Mouse (Mus musculus): ENCODE results near the gene Trim80.
"Not testable (repeated sequence)": the region's sequence is repeated elsewhere in the genome, so short reads cannot be mapped to it uniquely, and the experiment has no call there.

Gene Trim80

GRCm38 (mm10) chr11:115427482-115428331, 12.6 kb upstream of the Trim80 start:
- peak; percentile 77 for DNase-seq (ENCODE audit: low spot score)

- no peak for DNase-seq (ENCODE audit: low spot score)
Measured at GRCm38 (mm10) chr11:115429307-115429706, 11.0 kb upstream of the Trim80 start.

- DNase-seq (ENCODE audit: low spot score) = no peak
Measured at GRCm38 (mm10) chr11:115430561-115430960, 9.8 kb upstream of the Trim80 start.

- no peak for DNase-seq (ENCODE audit: low spot score)
Measured at GRCm38 (mm10) chr11:115432814-115433213, 7.5 kb upstream of the Trim80 start.

GRCm38 (mm10) chr11:115433342-115433741, 7.0 kb upstream of the Trim80 start:
- no peak for DNase-seq (ENCODE audit: low spot score)

- DNase-seq (ENCODE audit: low spot score) = no peak
Measured at GRCm38 (mm10) chr11:115435596-115436337, 4.6 kb upstream of the Trim80 start.

GRCm38 (mm10) chr11:115437571-115438122, 2.7 kb upstream of the Trim80 start:
- DNase-seq (ENCODE audit: low spot score) = no peak

GRCm38 (mm10) chr11:115439326-115439725, 1.0 kb upstream of the Trim80 start:
- no peak for DNase-seq (ENCODE audit: low spot score)

- no peak for DNase-seq (ENCODE audit: low spot score)
Measured at GRCm38 (mm10) chr11:115441417-115441816, 1.1 kb downstream of the Trim80 start.

GRCm38 (mm10) chr11:115446906-115447305, 6.6 kb downstream of the Trim80 start:
- no peak for DNase-seq (ENCODE audit: low spot score)

- peak; percentile 81 for DNase-seq (ENCODE audit: low spot score)
Measured at GRCm38 (mm10) chr11:115447321-115447885, 7.1 kb downstream of the Trim80 start.

GRCm38 (mm10) chr11:115448075-115448474, 7.7 kb downstream of the Trim80 start:
- DNase-seq (ENCODE audit: low spot score) = peak; percentile 68

- DNase-seq (ENCODE audit: low spot score) = peak; percentile 73
Measured at GRCm38 (mm10) chr11:115448998-115449397, 8.7 kb downstream of the Trim80 start.

GRCm38 (mm10) chr11:115450176-115450575, 9.8 kb downstream of the Trim80 start:
- DNase-seq (ENCODE audit: low spot score) = no peak

GRCm38 (mm10) chr11:115451781-115452241, 11.5 kb downstream of the Trim80 start:
- no peak for DNase-seq (ENCODE audit: low spot score)

- no peak for DNase-seq (ENCODE audit: low spot score)
Measured at GRCm38 (mm10) chr11:115452281-115452860, 12.0 kb downstream of the Trim80 start.

- DNase-seq (ENCODE audit: low spot score) = no peak
Measured at GRCm38 (mm10) chr11:115453306-115453705, 13.0 kb downstream of the Trim80 start.

- DNase-seq (ENCODE audit: low spot score) = not testable (repeated sequence)
Measured at GRCm38 (mm10) chr11:115454822-115455221, 14.5 kb downstream of the Trim80 start.

GRCm38 (mm10) chr11:115455619-115456018, 15.3 kb downstream of the Trim80 start:
- DNase-seq (ENCODE audit: low spot score) = no peak

GRCm38 (mm10) chr11:115456182-115456581, 15.8 kb downstream of the Trim80 start:
- no peak for DNase-seq (ENCODE audit: low spot score)

- no peak for DNase-seq (ENCODE audit: low spot score)
Measured at GRCm38 (mm10) chr11:115457405-115457804, 17.1 kb downstream of the Trim80 start.

- no peak for DNase-seq (ENCODE audit: low spot score)
Measured at GRCm38 (mm10) chr11:115460976-115461375, 20.6 kb downstream of the Trim80 start.

Data from yolk sac, embryonic 10.5 days (tissue).